Mouse (Mus musculus): ENCODE results near the gene Cdk19. TPM values are rescaled to one million over a fixed set of nuclear protein-coding genes. Genes with fewer than 3 reads are reported as not detected.
A peak's percentile ranks its signal among the peaks of the same experiment; 100 is the strongest.
"Not testable (repeated sequence)": the region's sequence is repeated elsewhere in the genome, so short reads cannot be mapped to it uniquely, and the experiment has no call there.

Cdk19 gene
- total and polyA plus RNA-seq, 3 experiments = 7.8 to 47.2 (median 29.1) TPM

DNA sequence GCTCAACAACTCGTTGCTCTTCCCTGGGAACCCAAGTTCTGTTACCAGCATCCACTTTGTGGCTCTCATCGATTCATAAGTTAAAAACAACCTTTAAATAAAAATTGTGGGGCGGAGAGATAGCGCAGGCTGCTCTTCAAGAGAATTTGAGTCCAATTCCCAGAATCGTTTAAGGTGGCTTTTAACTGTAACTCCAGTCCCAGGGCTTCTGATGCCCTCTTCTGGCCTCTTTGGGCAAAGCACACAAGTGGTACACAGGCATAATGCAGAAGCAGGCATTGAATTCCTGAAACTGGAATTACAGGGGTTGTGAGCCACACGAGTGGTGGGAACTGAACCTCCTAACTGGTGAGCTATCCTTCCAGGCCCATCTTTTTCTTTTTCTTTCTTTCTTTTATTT is 190.3 kb downstream of the Cdk19 start:
- peak; percentile 59 for DNase-seq (ENCODE audit: low spot score)
- no peaks in the 10 kb centered on the region for H3K27me3 ChIP-seq (ENCODE audit: insufficient read depth, low read length)
- H3K4me3 ChIP-seq (ENCODE audit: low read depth, low read length) = peak overlapping the region; percentile 6; the same call in 1 of the 2 replicates
- H3K9me3 ChIP-seq (replicated peaks) = peaks cover 10% of the 10 kb centered on the region
- peak; percentile 48 for ATAC-seq (ENCODE audit: extremely low read depth, insufficient number of reproducible peaks, low FRiP score, poor library complexity, severe bottlenecking)
- H3K36me3 ChIP-seq (replicated peaks) = no peaks in the 10 kb centered on the region
- TF ChIP-seq GATA2 (IDR thresholded peaks at IDR 0.05; ENCODE audit: borderline replicate concordance, low read depth, low read length) (no peak), CTCF (IDR thresholded peaks at IDR 0.05; ENCODE audit: low read depth, low read length) (peak; percentile 62)
- peaks cover 52% of the 10 kb centered on the region for H3K4me1 ChIP-seq (ENCODE audit: insufficient read depth, low read depth, low read length)

DNA sequence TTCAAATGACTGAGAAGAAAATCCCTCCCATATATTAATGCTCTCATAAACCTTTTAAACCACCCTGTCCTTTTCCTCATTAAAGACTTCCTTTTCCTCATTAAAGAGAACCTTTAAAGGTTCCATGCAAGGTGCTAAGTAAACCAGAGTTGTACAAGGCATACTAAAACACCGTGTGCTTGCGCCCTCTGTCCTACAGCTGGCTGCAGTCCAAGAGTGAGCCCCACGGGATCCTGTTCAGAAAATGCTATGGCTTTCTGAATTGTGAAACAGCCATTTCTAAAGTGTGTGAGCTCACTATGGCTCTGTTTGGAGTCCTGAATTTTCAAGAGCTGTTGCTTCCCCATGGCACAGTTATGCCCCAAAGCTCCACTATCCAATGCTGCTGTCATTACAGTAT is 191.3 kb downstream of the Cdk19 start:
- no peak for TF ChIP-seq POLR2AphosphoS5 (IDR thresholded peaks at IDR 0.05; ENCODE audit: insufficient replicate concordance, low read depth, low read length)
- no peak for TF ChIP-seq GATA2 (IDR thresholded peaks at IDR 0.05; ENCODE audit: borderline replicate concordance, low read depth, low read length)
- no peak for TF ChIP-seq CTCF (IDR thresholded peaks at IDR 0.05; ENCODE audit: low read depth, low read length)
- TF ChIP-seq TAL1 (conservative IDR thresholded peaks at IDR 0.05; ENCODE audit: low read depth, low read length) = no peak
- no peak for TF ChIP-seq GATA1 (IDR thresholded peaks at IDR 0.05; ENCODE audit: borderline replicate concordance, low read length)
- H3K36me3 ChIP-seq (replicated peaks) = no peaks in the 10 kb centered on the region
- H3K27me3 ChIP-seq (ENCODE audit: insufficient read depth, low read length) = peaks cover 3% of the 10 kb centered on the region; the same call in 1 of the 2 replicates
- peaks cover 47% of the 10 kb centered on the region for H3K4me1 ChIP-seq (ENCODE audit: insufficient read depth, low read depth, low read length)
- no peak for DNase-seq (ENCODE audit: low spot score)
- peaks cover 10% of the 10 kb centered on the region for H3K9me3 ChIP-seq (replicated peaks)
- H3K4me3 ChIP-seq (ENCODE audit: low read depth, low read length) = no peak overlapping the region
- ATAC-seq (ENCODE audit: extremely low read depth, insufficient number of reproducible peaks, low FRiP score, poor library complexity, severe bottlenecking) = no peak

DNA sequence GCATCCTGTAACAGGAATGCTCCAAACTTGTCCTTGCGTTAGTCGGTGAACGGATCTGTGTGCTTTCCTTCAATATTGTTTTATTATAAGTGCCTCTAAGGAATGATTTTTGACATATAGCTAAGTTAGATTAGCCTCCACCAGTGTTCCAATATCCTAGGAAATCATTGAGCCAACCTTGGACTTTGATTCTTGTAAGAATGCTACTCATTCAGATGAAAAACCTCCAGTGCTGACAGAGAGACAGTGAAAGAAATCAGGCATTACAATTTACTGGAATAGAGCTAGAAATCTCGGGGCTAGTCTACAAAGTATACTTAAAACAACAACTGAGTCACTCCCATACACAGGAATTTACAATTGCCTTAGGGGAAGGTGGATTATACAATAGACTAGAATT is 193.2 kb downstream of the Cdk19 start:
- not testable (repeated sequence) for DNase-seq (ENCODE audit: low spot score); H3K4me3 ChIP-seq (ENCODE audit: low read depth, low read length); H3K36me3 ChIP-seq (replicated peaks); ATAC-seq (ENCODE audit: extremely low read depth, insufficient number of reproducible peaks, low FRiP score, poor library complexity, severe bottlenecking)
- Histone ChIP-seq H3K9me3 (replicated peaks) (peaks cover 10% of the 10 kb centered on the region), H3K27me3 (ENCODE audit: insufficient read depth, low read length) (peaks cover 15% of the 10 kb centered on the region; the same call in 1 of the 2 replicates), H3K4me1 (ENCODE audit: insufficient read depth, low read depth, low read length) (peaks cover 27% of the 10 kb centered on the region)

Other genes starting within 250 kb of the Cdk19 start
- 22.4 and 117 TPM in 2 replicates for gene Slc16a10, start 197.3 kb upstream of the Cdk19 start, total RNA-seq (2014; fragmentation: Nextera tagmentation)
- gene Slc16a10, start 197.3 kb upstream of the Cdk19 start, total RNA-seq (2017) = 16.9 and 18.8 TPM in 2 replicates
- 5.7 and 7.2 TPM in 2 replicates for gene Slc16a10, start 197.3 kb upstream of the Cdk19 start, polyA plus RNA-seq (2012)
- gene Rpf2, start 92.5 kb upstream of the Cdk19 start, total RNA-seq (2014; fragmentation: Nextera tagmentation) = 67.0 and 70.7 TPM in 2 replicates
- 124 and 178 TPM in 2 replicates for gene Rpf2, start 92.5 kb upstream of the Cdk19 start, total RNA-seq (2017)
- 6.0 and 6.5 TPM in 2 replicates for gene Rpf2, start 92.5 kb upstream of the Cdk19 start, polyA plus RNA-seq (2012)
- gene Gtf3c6, start 81.5 kb upstream of the Cdk19 start, total RNA-seq (2014; fragmentation: Nextera tagmentation) = 22.1 and 22.5 TPM in 2 replicates
- gene Gtf3c6, start 81.5 kb upstream of the Cdk19 start, total RNA-seq (2017) = 40.5 and 48.1 TPM in 2 replicates
- 8.9 and 13.1 TPM in 2 replicates for gene Gtf3c6, start 81.5 kb upstream of the Cdk19 start, polyA plus RNA-seq (2012)
- 198 and 202 TPM in 2 replicates for gene Amd1, start 37.4 kb upstream of the Cdk19 start, total RNA-seq (2014; fragmentation: Nextera tagmentation)
- gene Amd1, start 37.4 kb upstream of the Cdk19 start, total RNA-seq (2017) = 164 and 183 TPM in 2 replicates
- gene Amd1, start 37.4 kb upstream of the Cdk19 start, polyA plus RNA-seq (2012) = 4.2 and 7.7 TPM in 2 replicates
- gene Slc22a16, start 230.8 kb downstream of the Cdk19 start, total RNA-seq (2014; fragmentation: Nextera tagmentation) = not detected in 2 replicates
- 0.06 TPM in 1 of 2 replicates, not detected in the other for gene Slc22a16, start 230.8 kb downstream of the Cdk19 start, total RNA-seq (2017)
- gene Slc22a16, start 230.8 kb downstream of the Cdk19 start, polyA plus RNA-seq (2012) = not detected in 2 replicates